Mouse (Mus musculus): ENCODE measurements around the gene S100b. TPM values are rescaled to one million over a fixed set of nuclear protein-coding genes. Genes with fewer than 3 reads are reported as not detected.

S100b gene
- polyA plus RNA-seq (2011; ENCODE audit: insufficient read length, low read depth, missing spikeins), result 0.35 TPM in 1 of 2 replicates, not detected in the other

- H3K4me3 ChIP-seq (ENCODE audit: insufficient read depth, low read length), result no peak within 1 kb of the TSS
- no peak for TF ChIP-seq CTCF (IDR thresholded peaks at IDR 0.05; ENCODE audit: borderline replicate concordance, insufficient read depth, low read length)
- no peak for TF ChIP-seq POLR2A (IDR thresholded peaks at IDR 0.05; ENCODE audit: low read depth, low read length)
- H3K27ac ChIP-seq (ENCODE audit: insufficient read depth, low read length), result no peak within 1 kb of the TSS
- H3K4me1 ChIP-seq (ENCODE audit: control insufficient read depth, insufficient read depth, low read length), result peaks cover 9% of the 10 kb centered on the region; the same call in 1 of the 2 replicates
Measured at GRCm38 (mm10) chr10:76253536-76253935, at the start of gene S100b. Gene S100b (plus strand): TSS chr10:76253853.

- no peak overlapping the region for H3K4me3 ChIP-seq (ENCODE audit: insufficient read depth, low read length)
- no peaks in the 10 kb centered on the region for H3K4me1 ChIP-seq (ENCODE audit: control insufficient read depth, insufficient read depth, low read length)
- TF ChIP-seq CTCF (IDR thresholded peaks at IDR 0.05; ENCODE audit: borderline replicate concordance, insufficient read depth, low read length) (no peak), POLR2A (IDR thresholded peaks at IDR 0.05; ENCODE audit: low read depth, low read length) (no peak)
- no peak overlapping the region for H3K27ac ChIP-seq (ENCODE audit: insufficient read depth, low read length)
Measured at GRCm38 (mm10) chr10:76207262-76207796, 46.3 kb upstream of the S100b start.

- TF ChIP-seq CTCF (IDR thresholded peaks at IDR 0.05; ENCODE audit: borderline replicate concordance, insufficient read depth, low read length) (no peak), POLR2A (IDR thresholded peaks at IDR 0.05; ENCODE audit: low read depth, low read length) (no peak)
- H3K27ac ChIP-seq (ENCODE audit: insufficient read depth, low read length), result no peak overlapping the region
Measured at GRCm38 (mm10) chr10:76209241-76209640, 44.4 kb upstream of the S100b start.

GRCm38 (mm10) chr10:76210806-76211205 is 42.8 kb upstream of the S100b start:
- Histone ChIP-seq H3K4me1 (ENCODE audit: control insufficient read depth, insufficient read depth, low read length) (no peaks in the 10 kb centered on the region), H3K4me3 (ENCODE audit: insufficient read depth, low read length) (no peak overlapping the region), H3K27ac (ENCODE audit: insufficient read depth, low read length) (no peak overlapping the region)
- TF ChIP-seq CTCF (IDR thresholded peaks at IDR 0.05; ENCODE audit: borderline replicate concordance, insufficient read depth, low read length), result no peak
- TF ChIP-seq POLR2A (IDR thresholded peaks at IDR 0.05; ENCODE audit: low read depth, low read length), result no peak

More at GRCm38 (mm10) chr10:76209241-76209640, 44.4 kb upstream of the S100b start:
- Histone ChIP-seq H3K4me1 (ENCODE audit: control insufficient read depth, insufficient read depth, low read length) (no peaks in the 10 kb centered on the region), H3K4me3 (ENCODE audit: insufficient read depth, low read length) (no peak overlapping the region)

- TF ChIP-seq POLR2A (IDR thresholded peaks at IDR 0.05; ENCODE audit: low read depth, low read length) (no peak), CTCF (IDR thresholded peaks at IDR 0.05; ENCODE audit: borderline replicate concordance, insufficient read depth, low read length) (no peak)
- Histone ChIP-seq H3K4me3 (ENCODE audit: insufficient read depth, low read length) (no peak overlapping the region), H3K27ac (ENCODE audit: insufficient read depth, low read length) (no peak overlapping the region), H3K4me1 (ENCODE audit: control insufficient read depth, insufficient read depth, low read length) (no peaks in the 10 kb centered on the region)
Measured at GRCm38 (mm10) chr10:76212121-76212520, 41.5 kb upstream of the S100b start.

GRCm38 (mm10) chr10:76214161-76214560 is 39.5 kb upstream of the S100b start:
- Histone ChIP-seq H3K4me1 (ENCODE audit: control insufficient read depth, insufficient read depth, low read length) (no peaks in the 10 kb centered on the region), H3K4me3 (ENCODE audit: insufficient read depth, low read length) (no peak overlapping the region), H3K27ac (ENCODE audit: insufficient read depth, low read length) (no peak overlapping the region)
- TF ChIP-seq POLR2A (IDR thresholded peaks at IDR 0.05; ENCODE audit: low read depth, low read length), result no peak
- TF ChIP-seq CTCF (IDR thresholded peaks at IDR 0.05; ENCODE audit: borderline replicate concordance, insufficient read depth, low read length), result no peak

GRCm38 (mm10) chr10:76217056-76217455 is 36.6 kb upstream of the S100b start:
- Histone ChIP-seq H3K27ac (ENCODE audit: insufficient read depth, low read length) (no peak overlapping the region), H3K4me3 (ENCODE audit: insufficient read depth, low read length) (no peak overlapping the region), H3K4me1 (ENCODE audit: control insufficient read depth, insufficient read depth, low read length) (no peaks in the 10 kb centered on the region)
- TF ChIP-seq POLR2A (IDR thresholded peaks at IDR 0.05; ENCODE audit: low read depth, low read length) (no peak), CTCF (IDR thresholded peaks at IDR 0.05; ENCODE audit: borderline replicate concordance, insufficient read depth, low read length) (no peak)

- Histone ChIP-seq H3K4me3 (ENCODE audit: insufficient read depth, low read length) (no peak overlapping the region), H3K4me1 (ENCODE audit: control insufficient read depth, insufficient read depth, low read length) (no peaks in the 10 kb centered on the region), H3K27ac (ENCODE audit: insufficient read depth, low read length) (no peak overlapping the region)
- TF ChIP-seq POLR2A (IDR thresholded peaks at IDR 0.05; ENCODE audit: low read depth, low read length), result no peak
- TF ChIP-seq CTCF (IDR thresholded peaks at IDR 0.05; ENCODE audit: borderline replicate concordance, insufficient read depth, low read length), result no peak
Measured at GRCm38 (mm10) chr10:76218240-76218639, 35.4 kb upstream of the S100b start.

- H3K4me1 ChIP-seq (ENCODE audit: control insufficient read depth, insufficient read depth, low read length), result no peaks in the 10 kb centered on the region
- no peak for TF ChIP-seq POLR2A (IDR thresholded peaks at IDR 0.05; ENCODE audit: low read depth, low read length)
- TF ChIP-seq CTCF (IDR thresholded peaks at IDR 0.05; ENCODE audit: borderline replicate concordance, insufficient read depth, low read length), result no peak
- no peak overlapping the region for H3K4me3 ChIP-seq (ENCODE audit: insufficient read depth, low read length)
- H3K27ac ChIP-seq (ENCODE audit: insufficient read depth, low read length), result no peak overlapping the region
Measured at GRCm38 (mm10) chr10:76225944-76226343, 27.7 kb upstream of the S100b start.

GRCm38 (mm10) chr10:76229627-76230026 is 24.0 kb upstream of the S100b start:
- H3K4me1 ChIP-seq (ENCODE audit: control insufficient read depth, insufficient read depth, low read length), result no peaks in the 10 kb centered on the region
- no peak overlapping the region for H3K4me3 ChIP-seq (ENCODE audit: insufficient read depth, low read length)
- no peak for TF ChIP-seq POLR2A (IDR thresholded peaks at IDR 0.05; ENCODE audit: low read depth, low read length)
- TF ChIP-seq CTCF (IDR thresholded peaks at IDR 0.05; ENCODE audit: borderline replicate concordance, insufficient read depth, low read length), result no peak
- no peak overlapping the region for H3K27ac ChIP-seq (ENCODE audit: insufficient read depth, low read length)

All from embryonic fibroblast, embryonic 13.5 days (primary cell).